Mouse (Mus musculus) layer of hippocampus, adult 9-11 months (tissue): ENCODE results near the gene Cstad.

Experiments
- DNase-seq: peaks from one replicate; pipeline ENCODE4 v3.0.0; 2022

Gene Cstad

GRCm38 (mm10) chr2:30594641-30595379 is at the start of gene Cstad:
Gene Cstad, plus strand, starts transcription at chr2:30595040.
- peak; percentile 90 for DNase-seq

- DNase-seq, result no peak
Measured at GRCm38 (mm10) chr2:30545706-30546105, 49.1 kb upstream of the Cstad start.

DNA sequence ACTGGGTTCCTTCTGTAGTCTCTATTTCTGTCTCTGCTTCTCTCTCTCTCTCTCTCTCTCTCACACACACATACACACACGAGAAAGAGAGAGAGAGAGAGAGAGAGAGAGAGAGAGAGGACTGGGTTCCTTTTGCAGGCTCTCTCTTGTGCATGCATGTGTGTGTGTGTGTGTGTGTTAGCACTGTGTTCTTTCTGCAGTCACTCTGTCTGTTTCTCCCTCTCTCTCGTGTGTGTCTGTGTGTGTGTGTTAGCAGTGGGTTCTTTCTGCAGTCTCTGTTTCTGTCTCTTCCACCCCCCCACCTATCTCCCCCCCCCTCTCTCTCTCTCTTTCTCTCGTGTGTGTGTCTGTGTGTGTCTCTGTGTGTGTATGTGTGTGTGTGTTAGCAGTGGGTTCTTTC is 48.6 kb upstream of the Cstad start:
- no peak for DNase-seq

DNA sequence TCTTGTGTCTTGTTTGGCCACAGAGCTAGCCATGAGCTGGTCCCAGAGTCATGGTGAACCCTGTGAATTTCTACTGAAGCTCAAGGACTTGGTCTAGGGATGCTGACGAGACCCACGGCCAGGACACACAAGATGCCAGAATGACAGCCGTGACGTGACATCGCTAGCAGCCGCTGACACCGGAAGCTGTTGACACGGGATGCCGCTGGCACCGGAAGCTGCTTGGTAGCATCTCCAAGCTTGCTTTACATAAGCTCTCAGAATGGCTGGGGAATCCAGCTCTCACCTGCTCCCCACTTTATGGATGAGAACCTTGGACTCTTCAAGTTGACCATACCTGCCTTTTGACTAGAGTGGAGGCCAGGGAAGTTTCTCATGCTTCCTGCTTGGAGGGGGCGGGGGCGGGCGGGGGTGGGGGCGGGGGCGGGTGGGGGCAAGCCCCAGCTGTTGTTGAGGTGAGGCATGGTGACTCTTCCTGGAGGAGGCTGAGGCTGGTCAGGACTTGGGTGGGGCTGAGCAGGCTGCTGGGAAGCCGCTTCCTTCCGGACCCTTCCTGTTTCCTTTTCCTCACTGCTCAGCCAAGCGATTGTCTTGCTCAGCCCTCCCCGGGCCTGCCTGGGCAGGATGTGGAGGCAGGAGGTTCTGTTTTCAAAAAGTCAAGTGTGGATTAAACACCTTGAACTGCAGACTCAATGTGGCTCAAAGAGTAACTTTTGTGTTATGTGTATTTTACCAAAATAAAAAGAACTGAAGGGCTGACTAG is 47.2 kb upstream of the Cstad start:
- no peak for DNase-seq

DNA sequence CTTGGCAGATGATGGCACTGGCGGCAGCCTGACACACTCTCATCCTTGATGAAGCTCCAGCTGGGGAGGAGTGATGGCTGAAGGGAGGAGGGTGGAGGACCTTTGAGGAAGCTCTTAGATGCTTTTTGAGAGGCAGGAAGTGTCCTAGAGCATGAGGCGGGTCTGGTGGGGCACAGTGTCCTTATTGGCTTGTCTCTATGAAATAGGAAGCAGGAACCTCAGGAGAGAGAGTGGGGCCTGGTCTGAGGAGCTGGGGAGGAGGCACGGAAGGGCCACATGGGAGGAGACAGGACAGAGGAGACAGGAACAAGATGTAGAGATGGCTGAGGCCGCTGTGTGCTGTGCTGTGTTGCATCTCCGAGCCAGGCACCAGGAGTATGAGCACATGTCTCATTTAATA is 43.3 kb upstream of the Cstad start:
- DNase-seq, result no peak

- DNase-seq, result peak; percentile 85
Measured at GRCm38 (mm10) chr2:30553851-30554540, 40.8 kb upstream of the Cstad start.

DNA sequence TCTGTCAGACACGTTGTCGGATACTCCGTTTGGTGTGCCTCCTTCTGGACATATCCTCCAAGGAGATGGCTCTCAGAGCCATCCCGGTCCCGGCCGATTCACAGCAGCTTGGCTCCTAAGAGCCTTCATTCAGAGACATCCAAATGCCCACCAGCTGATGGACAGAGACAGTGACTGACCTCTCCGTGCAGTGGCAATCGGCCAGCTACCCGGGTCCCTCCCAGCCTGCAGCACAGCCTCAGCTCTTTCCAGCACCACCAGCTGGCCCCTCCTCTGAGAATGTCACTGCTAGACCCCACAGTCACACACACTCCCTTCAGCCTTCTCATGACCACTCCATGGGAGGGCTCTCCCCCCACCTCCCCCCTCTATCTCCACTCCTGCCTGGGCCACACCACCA is 39.6 kb upstream of the Cstad start:
- no peak for DNase-seq

- DNase-seq, result no peak
Measured at GRCm38 (mm10) chr2:30556495-30556894, 38.3 kb upstream of the Cstad start.

GRCm38 (mm10) chr2:30559552-30559951 is 35.3 kb upstream of the Cstad start:
- no peak for DNase-seq

GRCm38 (mm10) chr2:30562553-30562952 is 32.3 kb upstream of the Cstad start:
- no peak for DNase-seq

DNA sequence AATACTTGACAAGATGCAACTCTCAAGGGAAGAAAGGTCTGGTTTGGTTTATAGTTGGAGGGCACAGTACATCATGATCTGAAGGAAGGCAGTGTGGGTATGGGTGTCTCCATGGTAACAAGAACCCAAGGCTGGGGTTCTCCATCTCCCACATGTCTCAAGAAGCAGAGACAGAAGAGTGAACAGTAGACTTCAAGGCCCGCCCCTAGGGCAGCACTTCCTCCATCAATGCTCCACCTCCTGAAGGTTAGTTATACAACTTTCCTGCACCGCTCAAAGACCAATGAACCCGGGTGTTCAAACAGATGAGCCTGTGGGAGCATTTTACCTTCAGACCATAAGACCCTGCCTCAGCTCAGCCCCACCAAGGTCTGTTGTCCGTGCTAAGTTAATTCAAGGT is 23.2 kb upstream of the Cstad start:
- DNase-seq, result no peak

DNA sequence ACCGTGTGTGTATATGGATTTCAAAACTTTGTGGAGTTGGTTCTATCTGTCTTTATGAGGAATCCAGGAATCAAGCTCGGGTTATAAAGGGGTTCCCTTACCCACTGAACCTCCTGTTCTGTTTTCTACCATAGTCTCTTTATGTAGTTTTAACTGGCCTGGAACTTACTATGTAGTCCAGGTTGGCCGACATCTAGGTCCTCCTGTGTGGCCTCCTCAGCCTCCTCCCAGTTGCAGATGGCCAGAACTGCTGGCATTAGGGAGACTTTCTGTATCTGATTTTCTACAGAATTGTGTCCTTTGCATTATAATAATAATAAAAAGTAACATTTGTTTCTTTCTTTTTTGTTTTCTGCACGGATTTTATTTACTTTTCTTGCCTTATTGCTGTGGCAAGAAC is 21.3 kb upstream of the Cstad start:
- no peak for DNase-seq

- DNase-seq, result no peak
Measured at GRCm38 (mm10) chr2:30577010-30577409, 17.8 kb upstream of the Cstad start.

- DNase-seq, result no peak
Measured at GRCm38 (mm10) chr2:30578006-30578405, 16.8 kb upstream of the Cstad start.

DNA sequence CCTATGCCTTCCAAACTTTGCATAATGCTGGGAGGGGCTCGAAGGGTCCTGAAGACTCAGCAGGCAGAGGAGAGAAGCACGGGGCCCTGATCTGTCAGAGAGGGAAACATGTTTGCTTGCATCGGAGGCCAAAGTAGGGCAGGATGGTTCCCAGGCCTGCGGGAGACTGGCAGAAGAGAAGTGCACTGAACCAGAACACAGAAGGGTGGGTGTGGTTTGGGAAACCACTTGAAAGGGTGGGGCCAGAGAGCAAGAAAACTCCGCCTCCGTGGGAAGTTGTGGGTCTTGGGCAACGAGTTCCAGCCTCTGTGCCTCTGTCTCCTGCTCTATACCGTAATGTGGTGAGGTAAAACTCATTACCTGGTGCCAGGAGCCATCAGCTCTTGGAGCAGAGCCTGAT is 7.7 kb upstream of the Cstad start:
- DNase-seq, result no peak

DNA sequence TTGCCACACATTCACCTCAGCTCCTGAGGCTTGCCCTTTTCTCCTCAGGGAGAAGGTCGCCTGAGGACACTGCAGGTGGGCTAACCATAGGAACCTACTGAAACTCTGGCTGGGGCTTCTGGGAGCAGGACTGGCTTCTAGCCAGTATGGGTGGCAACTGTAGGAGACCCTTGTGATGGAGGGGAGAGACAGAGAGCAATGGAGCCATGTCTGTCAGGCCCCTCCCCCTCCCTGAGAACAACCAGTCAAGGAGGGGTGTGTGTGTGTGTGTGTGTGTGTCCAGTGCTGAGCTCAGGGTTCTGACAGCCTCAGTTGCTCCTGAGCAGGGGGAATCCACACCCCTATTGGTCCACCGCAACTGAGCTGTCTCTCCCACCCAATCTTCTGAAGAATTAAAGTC is 7.2 kb upstream of the Cstad start:
- DNase-seq, result no peak

GRCm38 (mm10) chr2:30588985-30589511 is 5.8 kb upstream of the Cstad start:
- DNase-seq, result no peak

GRCm38 (mm10) chr2:30589781-30590180 is 5.1 kb upstream of the Cstad start:
- DNase-seq, result no peak

- DNase-seq, result peak; percentile 82
Measured at GRCm38 (mm10) chr2:30590909-30591308, 3.9 kb upstream of the Cstad start.

GRCm38 (mm10) chr2:30592391-30592790 is 2.4 kb upstream of the Cstad start:
- DNase-seq, result no peak

- no peak for DNase-seq
Measured at GRCm38 (mm10) chr2:30592951-30593350, 1.9 kb upstream of the Cstad start.

- DNase-seq, result no peak
Measured at GRCm38 (mm10) chr2:30593636-30594310, 1.1 kb upstream of the Cstad start.

GRCm38 (mm10) chr2:30595796-30596195 is 956 bp downstream of the Cstad start:
- no peak for DNase-seq
